8 mouse cellular contexts compared by ENCODE assay signal in genomic region chr19:56549033-56549680, GRCm38 (mm10). TPM values are rescaled to one million over a fixed set of nuclear protein-coding genes. Genes with fewer than 3 reads are reported as not detected.
A peak's percentile ranks its signal among the peaks of the same experiment; 100 is the strongest.
DNase-seq lines count a peak whose midpoint lies in the region; ATAC-seq and TF ChIP-seq lines count a peak whose summit lies in the region.

No protein-coding gene starts in this region.

- H3K27me3 ChIP-seq in forebrain, postnatal 0 days (ENCODE audit: insufficient read depth, low read length): no peaks in the 10 kb centered on the region

- peak; percentile 57 for ATAC-seq in CD4-positive, CD25-positive, alpha-beta regulatory T cell, adult 4 months
- ATAC-seq in forebrain, postnatal 0 days: no peak
- 0 out of 2 replicates have a peak, but pooled peaks have one; percentile 17 for ATAC-seq in neutrophil, adult 5-6 weeks (ENCODE audit: extremely low read depth, insufficient number of reproducible peaks, low FRiP score, poor library complexity, severe bottlenecking)

- no peak for TF ChIP-seq CTCF in forebrain, postnatal 0 days (IDR thresholded peaks at IDR 0.05; ENCODE audit: low read depth)

- peak overlapping the region; percentile 92 for H3K27ac ChIP-seq in forebrain, postnatal 0 days (ENCODE audit: low read depth, low read length)

- peak overlapping the region; percentile 85 for H3K4me2 ChIP-seq in forebrain, postnatal 0 days (ENCODE audit: low read depth)

- peaks cover 16% of the 10 kb centered on the region for H3K36me3 ChIP-seq in forebrain, postnatal 0 days (ENCODE audit: insufficient read depth)

- peak; percentile 13 to 21 for DNase-seq in cerebellum, postnatal 14 days
- no peak for DNase-seq in cerebellum, adult 8-10 months
- DNase-seq in forebrain, postnatal 0 days: no peak
- peak; percentile 21 to 49 for DNase-seq in kidney, postnatal 25 days
- DNase-seq in urinary bladder, adult 18-20 months (ENCODE audit: low spot score in 2 of 2): no peak
- DNase-seq in cerebellum, adult 11 months: no peak

- H3K4me3 ChIP-seq in forebrain, postnatal 0 days (ENCODE audit: low read depth, low read length): peak overlapping the region; percentile 96

- peak overlapping the region; percentile 96 for H3K9ac ChIP-seq in forebrain, postnatal 0 days

- WGBS in forebrain, postnatal 0 days: 24% methylated on average over 18 of the region's 18 CpGs

- H3K4me1 ChIP-seq in forebrain, postnatal 0 days (ENCODE audit: insufficient read depth): peaks cover 10% of the 10 kb centered on the region; the same call in 1 of the 2 replicates

- no peaks in the 10 kb centered on the region for H3K9me3 ChIP-seq in forebrain, postnatal 0 days (ENCODE audit: low read length)

RNA-seq across cellular contexts. Expression of gene Nhlrc2, which starts 1.1 kb away (rescaled TPM):
- polyA plus RNA-seq in CD4-positive, CD25-positive, alpha-beta regulatory T cell, adult 4 months (2017; shearing (Covaris generic)): 1 to 10 TPM; 6.8 to 7.8 TPM
- total RNA-seq in forebrain, postnatal 0 days (2014; rRNA removed): 11.5 and 13.7 TPM in 2 replicates
- polyA plus RNA-seq in forebrain, postnatal 0 days (2015; fragmentation: Nextera tagmentation; extraction: Ambion mirVana): 3.8 and 5.8 TPM in 2 replicates
- total RNA-seq in neutrophil, adult 5-6 weeks (2017): 19.0 and 19.4 TPM in 2 replicates

RNA-seq across cellular contexts. Expression of gene Dclre1a, which starts 1.1 kb away (rescaled TPM):
- polyA plus RNA-seq in CD4-positive, CD25-positive, alpha-beta regulatory T cell, adult 4 months (2017; shearing (Covaris generic)): 10 to 100 TPM; 11.2 to 16.2 TPM
- total RNA-seq in forebrain, postnatal 0 days (2014; rRNA removed): 6.7 and 10.4 TPM in 2 replicates
- 8.2 and 9.8 TPM in 2 replicates for polyA plus RNA-seq in forebrain, postnatal 0 days (2015; fragmentation: Nextera tagmentation; extraction: Ambion mirVana)
- 2.9 and 4.3 TPM in 2 replicates for total RNA-seq in neutrophil, adult 5-6 weeks (2017)

Comparison
In these comparisons a context has a peak if more than half of its experiments do, and no peak if none do; other contexts are left out.
1. DNase-seq: peak in cerebellum, postnatal 14 days (2 of 2) and kidney, postnatal 25 days (2 of 2); none in cerebellum, adult 8-10 months (single experiment), forebrain, postnatal 0 days (single experiment), urinary bladder, adult 18-20 months (0 of 2) and cerebellum, adult 11 months (single experiment).